Mouse (Mus musculus): ENCODE data around the gene Nacc2. TPM values are rescaled to one million over a fixed set of nuclear protein-coding genes. Genes with fewer than 3 reads are reported as not detected.
A peak's percentile ranks its signal among the peaks of the same experiment; 100 is the strongest.

Gene Nacc2
- polyA plus RNA-seq, 1 experiment from 2014 or later = 12.6 TPM

DNA sequence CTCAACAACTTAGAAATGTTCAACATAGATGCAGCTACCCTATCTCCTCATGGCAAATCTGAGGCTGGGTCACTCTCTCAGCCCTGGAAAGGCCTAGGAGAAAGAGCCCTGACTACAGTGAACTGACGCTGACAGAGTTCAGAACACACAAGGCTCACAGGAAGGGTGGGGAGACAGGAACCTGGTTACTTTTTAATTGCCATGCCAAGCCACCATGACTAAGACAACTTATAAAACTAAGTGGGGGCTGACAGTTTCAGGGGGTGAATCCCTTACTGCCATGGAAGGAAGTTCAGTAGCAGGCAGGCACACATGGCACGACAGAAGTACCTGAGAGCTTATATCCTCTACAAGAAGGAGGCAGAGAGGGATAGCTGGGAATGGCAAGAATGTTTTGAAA is 16.8 kb downstream of the Nacc2 start:
- DNase-seq (ENCODE audit: low spot score) = no peak
- no peak for ATAC-seq (ENCODE audit: low FRiP score, low TSS enrichment)
- Histone ChIP-seq H3K27me3 (ENCODE audit: control insufficient read depth, insufficient read depth, low read length) (no peaks in the 10 kb centered on the region), H3K4me2 (replicated peaks; ENCODE audit: low read depth) (no peak overlapping the region), H3K9ac (ENCODE audit: low read length) (no peak overlapping the region), H3K36me3 (ENCODE audit: control insufficient read depth, insufficient read depth, low read length) (no peaks in the 10 kb centered on the region), H3K4me1 (replicated peaks; ENCODE audit: control insufficient read depth, insufficient read depth) (no peaks in the 10 kb centered on the region), H3K27ac (replicated peaks) (no peak overlapping the region), H3K9me3 (ENCODE audit: control insufficient read depth, low read length) (no peaks in the 10 kb centered on the region), H3K4me3 (ENCODE audit: low read depth, low read length) (no peak overlapping the region)
- WGBS = 93% methylated on average over 2 of the region's 2 CpGs
- TF ChIP-seq CTCF (IDR thresholded peaks at IDR 0.05; ENCODE audit: low read depth) = no peak
- no peak for TF ChIP-seq EP300 (optimal IDR thresholded peaks at IDR 0.05)

DNA sequence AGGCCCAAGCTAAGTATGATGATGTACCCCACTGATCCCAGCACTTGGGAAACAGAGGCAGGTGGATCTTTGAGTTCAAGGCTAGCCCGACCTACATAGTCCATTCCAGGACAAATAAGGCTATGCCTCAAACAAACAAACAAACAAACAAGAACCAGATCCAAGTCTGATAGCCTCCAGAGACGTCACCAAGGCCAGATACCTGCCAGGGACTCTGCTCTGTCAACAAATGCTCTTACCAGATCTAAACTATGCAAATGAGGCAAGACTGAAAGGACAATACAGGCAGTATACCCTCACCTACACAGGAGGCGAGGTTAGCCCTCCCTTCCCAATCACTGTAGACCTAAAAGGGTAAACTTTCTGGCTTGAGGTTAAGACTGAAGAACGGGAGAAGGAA is 22.7 kb downstream of the Nacc2 start:
- no peak for TF ChIP-seq EP300 (optimal IDR thresholded peaks at IDR 0.05)
- TF ChIP-seq CTCF (IDR thresholded peaks at IDR 0.05; ENCODE audit: low read depth) = no peak
- ATAC-seq (ENCODE audit: low FRiP score, low TSS enrichment) = no peak
- WGBS = 70% methylated on average over 4 of the region's 4 CpGs

DNA sequence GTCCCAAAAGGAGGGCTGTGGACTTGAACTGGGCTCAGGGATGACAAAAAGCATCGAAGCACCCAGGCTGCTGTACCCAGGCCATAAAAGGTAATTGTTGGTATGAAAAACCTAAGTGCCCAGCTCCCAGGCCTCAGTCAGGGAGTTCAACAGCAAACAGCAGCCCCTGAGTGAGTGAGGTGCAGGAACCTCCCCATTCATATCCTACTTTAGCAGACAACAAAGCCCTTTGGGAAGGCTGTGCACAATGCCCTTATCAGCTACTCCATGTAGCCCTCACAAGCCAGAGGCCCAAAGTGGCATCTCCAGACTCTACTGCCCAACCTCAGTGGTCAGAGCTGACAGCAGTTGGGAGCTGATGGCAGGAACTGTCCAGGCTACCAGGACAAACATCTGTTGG is 23.2 kb downstream of the Nacc2 start:
- DNase-seq (ENCODE audit: low spot score) (no peak), ATAC-seq (ENCODE audit: low FRiP score, low TSS enrichment) (no peak)
- WGBS = 63% methylated on average over 1 of the region's 1 CpGs
- no peak overlapping the region for H3K9ac ChIP-seq (ENCODE audit: low read length)
- no peak for TF ChIP-seq CTCF (IDR thresholded peaks at IDR 0.05; ENCODE audit: low read depth)
- no peak for TF ChIP-seq EP300 (optimal IDR thresholded peaks at IDR 0.05)
- H3K4me2 ChIP-seq (replicated peaks; ENCODE audit: low read depth) = no peak overlapping the region
- no peaks in the 10 kb centered on the region for H3K4me1 ChIP-seq (replicated peaks; ENCODE audit: control insufficient read depth, insufficient read depth)
- H3K27ac ChIP-seq (replicated peaks) = no peak overlapping the region
- no peaks in the 10 kb centered on the region for H3K27me3 ChIP-seq (ENCODE audit: control insufficient read depth, insufficient read depth, low read length)
- no peaks in the 10 kb centered on the region for H3K36me3 ChIP-seq (ENCODE audit: control insufficient read depth, insufficient read depth, low read length)
- H3K4me3 ChIP-seq (ENCODE audit: low read depth, low read length) = no peak overlapping the region
- H3K9me3 ChIP-seq (ENCODE audit: control insufficient read depth, low read length) = no peaks in the 10 kb centered on the region

More for the DNA sequence above, 22.7 kb downstream of the Nacc2 start:
- no peak overlapping the region for H3K4me3 ChIP-seq (ENCODE audit: low read depth, low read length)
- H3K27ac ChIP-seq (replicated peaks) = no peak overlapping the region
- no peaks in the 10 kb centered on the region for H3K9me3 ChIP-seq (ENCODE audit: control insufficient read depth, low read length)
- H3K4me2 ChIP-seq (replicated peaks; ENCODE audit: low read depth) = no peak overlapping the region
- no peaks in the 10 kb centered on the region for H3K4me1 ChIP-seq (replicated peaks; ENCODE audit: control insufficient read depth, insufficient read depth)
- no peaks in the 10 kb centered on the region for H3K36me3 ChIP-seq (ENCODE audit: control insufficient read depth, insufficient read depth, low read length)
- H3K9ac ChIP-seq (ENCODE audit: low read length) = no peak overlapping the region
- no peak for DNase-seq (ENCODE audit: low spot score)
- no peaks in the 10 kb centered on the region for H3K27me3 ChIP-seq (ENCODE audit: control insufficient read depth, insufficient read depth, low read length)

DNA sequence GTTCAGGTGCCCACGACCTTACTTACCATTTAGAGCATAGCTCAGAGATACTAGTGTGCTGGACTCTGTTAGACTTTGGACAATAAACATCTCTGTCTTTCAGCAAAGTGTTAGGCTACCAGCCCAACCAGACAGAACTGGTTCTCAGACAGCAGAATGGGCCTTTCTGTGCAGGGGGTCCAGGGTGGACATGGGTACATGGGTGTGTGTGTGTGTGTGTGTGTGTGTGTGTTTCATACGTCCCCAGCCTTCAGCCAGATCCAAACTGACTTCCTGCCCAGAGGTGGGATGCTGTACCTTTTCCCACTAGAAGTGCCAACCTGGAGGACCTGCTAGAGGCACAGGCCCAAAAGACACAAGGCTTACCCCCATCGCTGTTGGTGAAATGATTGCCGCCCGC is 23.8 kb downstream of the Nacc2 start:
- no peak overlapping the region for H3K9ac ChIP-seq (ENCODE audit: low read length)
- no peaks in the 10 kb centered on the region for H3K27me3 ChIP-seq (ENCODE audit: control insufficient read depth, insufficient read depth, low read length)
- 71% methylated on average over 5 of the region's 5 CpGs for WGBS
- DNase-seq (ENCODE audit: low spot score) = no peak
- no peak overlapping the region for H3K4me3 ChIP-seq (ENCODE audit: low read depth, low read length)
- H3K4me1 ChIP-seq (replicated peaks; ENCODE audit: control insufficient read depth, insufficient read depth) = no peaks in the 10 kb centered on the region
- no peaks in the 10 kb centered on the region for H3K36me3 ChIP-seq (ENCODE audit: control insufficient read depth, insufficient read depth, low read length)
- no peak overlapping the region for H3K4me2 ChIP-seq (replicated peaks; ENCODE audit: low read depth)
- no peak overlapping the region for H3K27ac ChIP-seq (replicated peaks)
- H3K9me3 ChIP-seq (ENCODE audit: control insufficient read depth, low read length) = no peaks in the 10 kb centered on the region
- TF ChIP-seq CTCF (IDR thresholded peaks at IDR 0.05; ENCODE audit: low read depth) (no peak), EP300 (optimal IDR thresholded peaks at IDR 0.05) (no peak)
- no peak for ATAC-seq (ENCODE audit: low FRiP score, low TSS enrichment)

DNA sequence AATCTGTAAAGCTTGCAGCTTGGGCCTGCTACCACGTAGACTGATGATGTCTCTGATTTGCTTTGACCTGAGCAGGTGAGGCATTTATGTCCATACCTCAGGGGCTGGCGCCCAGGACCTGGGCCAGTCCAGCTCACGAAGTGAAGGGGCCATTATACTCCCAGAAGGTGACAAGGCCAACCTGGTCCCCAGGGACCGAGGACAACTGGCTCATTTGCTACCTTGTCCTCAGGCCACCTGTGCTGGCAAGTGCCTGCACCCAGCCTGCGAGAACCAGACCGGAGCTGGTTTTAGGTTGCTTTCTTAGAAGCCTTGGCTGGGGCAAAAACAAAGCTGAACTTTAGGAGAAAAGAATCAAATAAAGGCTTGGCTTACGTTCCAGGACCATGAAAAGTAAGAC is 29.1 kb downstream of the Nacc2 start:
- TF ChIP-seq EP300 (optimal IDR thresholded peaks at IDR 0.05) = no peak
- no peak for TF ChIP-seq CTCF (IDR thresholded peaks at IDR 0.05; ENCODE audit: low read depth)
- 80% methylated on average over 7 of the region's 7 CpGs for WGBS
- Histone ChIP-seq H3K36me3 (ENCODE audit: control insufficient read depth, insufficient read depth, low read length) (peaks cover 6% of the 10 kb centered on the region), H3K9me3 (ENCODE audit: control insufficient read depth, low read length) (no peaks in the 10 kb centered on the region), H3K27me3 (ENCODE audit: control insufficient read depth, insufficient read depth, low read length) (no peaks in the 10 kb centered on the region), H3K9ac (ENCODE audit: low read length) (no peak overlapping the region), H3K27ac (replicated peaks) (no peak overlapping the region), H3K4me2 (replicated peaks; ENCODE audit: low read depth) (no peak overlapping the region), H3K4me1 (replicated peaks; ENCODE audit: control insufficient read depth, insufficient read depth) (peaks cover 4% of the 10 kb centered on the region), H3K4me3 (ENCODE audit: low read depth, low read length) (no peak overlapping the region)
- DNase-seq (ENCODE audit: low spot score) (no peak), ATAC-seq (ENCODE audit: low FRiP score, low TSS enrichment) (no peak)

DNA sequence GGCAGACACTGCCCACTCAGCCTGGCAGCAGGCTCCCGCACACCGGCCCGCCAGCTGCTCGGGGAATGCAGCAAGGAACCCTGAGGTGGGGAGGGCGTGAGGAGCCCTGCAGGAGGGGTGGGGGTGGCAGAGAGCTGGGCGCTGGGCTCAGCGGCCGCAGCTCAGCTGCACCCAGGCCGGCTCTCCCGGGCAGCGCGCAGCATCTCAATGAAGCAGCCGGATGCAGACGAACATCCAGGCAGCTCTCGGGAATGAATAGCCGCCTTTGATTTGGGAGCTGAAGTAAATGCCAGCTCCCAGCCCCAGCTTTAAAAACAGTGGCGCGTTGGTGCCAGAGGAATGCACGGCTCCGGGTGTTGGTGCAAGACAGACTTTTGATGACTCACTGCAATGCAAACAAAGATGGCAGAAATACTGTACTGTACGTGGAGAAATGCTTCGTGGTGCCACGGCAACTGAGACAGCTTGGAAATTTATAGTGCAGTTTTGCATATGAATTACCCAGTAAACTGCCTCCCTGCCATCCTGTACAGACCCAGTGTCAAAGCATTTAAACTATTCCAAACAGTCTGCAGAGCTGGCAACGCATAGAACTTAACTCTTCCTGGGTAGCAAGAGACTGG is 31.1 kb downstream of the Nacc2 start:
- TF ChIP-seq CTCF (IDR thresholded peaks at IDR 0.05; ENCODE audit: low read depth) (no peak), EP300 (optimal IDR thresholded peaks at IDR 0.05) (no peak)
- Histone ChIP-seq H3K27me3 (ENCODE audit: control insufficient read depth, insufficient read depth, low read length) (no peaks in the 10 kb centered on the region), H3K4me3 (ENCODE audit: low read depth, low read length) (peak overlapping the region; percentile 47), H3K9ac (ENCODE audit: low read length) (peak overlapping the region; percentile 59), H3K36me3 (ENCODE audit: control insufficient read depth, insufficient read depth, low read length) (peaks cover 6% of the 10 kb centered on the region), H3K27ac (replicated peaks) (peak overlapping the region; percentile 83), H3K4me2 (replicated peaks; ENCODE audit: low read depth) (peak overlapping the region; percentile 94), H3K9me3 (ENCODE audit: control insufficient read depth, low read length) (no peaks in the 10 kb centered on the region), H3K4me1 (replicated peaks; ENCODE audit: control insufficient read depth, insufficient read depth) (peaks cover 4% of the 10 kb centered on the region)
- DNase-seq (ENCODE audit: low spot score) = peak; percentile 77
- WGBS = 1% methylated on average over 23 of the region's 24 CpGs
- ATAC-seq (ENCODE audit: low FRiP score, low TSS enrichment) = peak; percentile 87

Data from stomach, postnatal 0 days (tissue).